Mouse (Mus musculus) mature B cell (primary cell): Measurements from ENCODE around the gene Tmem221.

ENCODE experiments used
- in situ Hi-C: fragments of 300-500 bp; cut with MboI; formaldehyde crosslinking; loops from 2 replicates; pipeline ENCODE4 v1.14.3; 2019

Tmem221 gene

DNA sequence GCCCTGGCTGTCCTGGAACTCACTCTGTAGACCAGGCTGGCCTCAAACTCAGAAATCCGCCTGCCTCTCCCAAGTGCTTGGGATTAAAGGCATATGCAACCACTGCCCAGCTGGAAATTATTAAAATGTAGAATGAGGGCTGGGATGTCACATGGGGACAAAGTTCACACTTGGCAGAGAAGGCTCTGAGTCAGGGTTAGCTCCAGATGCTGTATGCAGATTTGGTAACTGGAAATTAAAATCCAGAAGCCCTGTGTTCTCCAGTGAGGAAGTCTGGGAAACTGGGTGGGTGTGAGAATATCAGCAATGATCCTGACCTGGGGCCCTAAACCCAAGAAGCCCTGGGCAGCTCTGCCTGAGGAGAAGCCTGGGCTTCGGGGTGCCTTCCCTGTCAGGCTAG lies 49.4 kb downstream of the Tmem221 start:
- in situ Hi-C loops: loop anchor here (5.0 kb wide), 1 partner anchor 62 kb away; no protein-coding TSS in a partner anchor

DNA sequence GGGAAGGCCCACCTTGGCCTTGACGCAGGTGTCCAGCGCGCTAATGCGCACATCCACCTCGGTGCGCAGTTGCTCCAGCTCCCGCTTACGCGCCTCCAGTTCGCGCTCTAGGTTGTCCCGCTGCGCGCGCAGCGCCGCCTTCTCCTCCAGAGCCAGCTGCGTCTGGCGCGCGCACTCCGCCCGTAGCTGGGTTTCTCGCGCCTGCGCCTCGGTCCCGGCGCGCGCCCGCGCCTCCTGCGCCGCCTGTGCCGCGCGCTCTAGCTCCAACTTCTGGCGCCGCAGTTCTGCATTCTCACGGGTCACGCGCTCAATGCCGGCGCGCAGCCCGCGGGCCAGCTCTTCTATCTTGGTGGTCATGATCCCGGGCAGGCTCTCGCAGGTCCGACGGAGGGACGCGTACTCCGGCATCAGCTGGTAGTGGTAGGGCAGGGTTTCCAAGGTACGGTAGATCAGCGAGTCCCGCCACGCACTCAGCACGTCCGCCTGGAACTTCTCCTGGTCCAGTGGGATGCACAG lies 51.0 kb downstream of the Tmem221 start:
- in situ Hi-C loops: loop anchor here (5.0 kb wide), 1 partner anchor 60 kb away; no protein-coding TSS in a partner anchor

DNA sequence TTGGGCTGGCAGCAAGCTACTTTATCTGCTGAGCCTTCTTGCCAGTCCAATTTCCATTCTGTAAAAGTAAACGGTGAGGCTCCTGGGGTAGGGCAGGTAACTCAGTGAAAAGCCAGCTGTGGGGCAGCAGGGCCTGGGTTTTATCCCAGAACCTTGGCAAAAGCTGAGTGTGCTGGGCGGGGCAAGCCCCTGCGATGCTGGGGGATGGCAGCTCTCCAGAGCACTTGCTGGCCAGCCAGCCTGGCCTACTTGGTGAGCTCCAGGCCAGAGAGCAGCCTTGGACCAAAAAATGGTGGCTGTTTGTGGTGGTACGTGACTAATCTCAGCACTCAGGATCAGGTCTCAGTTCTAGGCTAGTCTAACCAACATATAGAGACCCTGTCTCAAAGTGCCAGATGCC lies 52.7 kb downstream of the Tmem221 start:
- in situ Hi-C loops: loop anchor here (5.0 kb wide), 1 partner anchor 59 kb away; no protein-coding TSS in a partner anchor

DNA sequence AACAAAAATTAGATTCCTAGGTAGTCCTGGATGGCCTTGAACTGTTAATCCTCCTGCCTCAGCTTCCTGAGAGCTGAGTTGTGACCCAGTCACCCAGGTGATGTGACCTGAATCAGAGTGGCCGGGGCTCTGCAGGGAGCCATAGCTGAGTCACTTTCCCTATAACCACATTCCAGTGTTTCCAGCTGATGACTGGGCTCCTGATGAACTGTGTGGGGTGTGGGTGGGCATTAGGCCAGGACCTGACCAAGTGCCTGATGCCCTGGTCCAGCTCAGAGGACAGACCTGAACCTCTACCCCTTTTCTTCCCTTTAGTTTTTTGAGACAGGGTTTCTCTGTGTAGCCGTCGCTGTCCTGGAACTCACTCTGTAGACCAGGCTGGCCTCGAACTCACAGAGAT lies 53.3 kb downstream of the Tmem221 start:
- in situ Hi-C loops: loop anchor here (5.0 kb wide), 1 partner anchor 58 kb away; no protein-coding TSS in a partner anchor

DNA sequence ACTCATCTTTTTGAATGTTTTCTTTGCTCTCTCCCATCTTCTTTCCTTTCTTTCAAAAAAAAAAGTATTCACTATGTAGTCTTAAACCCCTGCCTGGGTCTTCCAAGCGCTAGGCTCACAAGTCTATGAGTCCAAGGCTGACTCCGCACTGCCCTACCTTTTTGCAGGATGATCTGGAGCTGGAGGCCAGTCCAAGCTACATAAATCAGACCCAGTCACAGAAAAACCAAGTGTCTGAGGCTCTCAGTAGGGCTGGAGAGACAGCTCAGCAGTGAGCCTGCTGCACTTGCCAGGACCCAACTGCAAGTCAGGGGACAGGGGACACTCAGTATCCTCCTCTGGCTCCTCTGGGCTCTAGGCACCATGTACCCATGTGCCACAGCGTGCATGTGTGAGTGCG lies 54.3 kb downstream of the Tmem221 start:
- in situ Hi-C loops: no loop called here
